Mouse (Mus musculus) heart, embryonic 11.5 days (tissue): ENCODE data around the gene Pmp22. TPM values are rescaled to one million over a fixed set of nuclear protein-coding genes. Genes with fewer than 3 reads are reported as not detected.

Experiments
- ATAC-seq: fragments of 200-750 bp; cut with Nextera tagmentation; replicated peaks from 2 replicates; pipeline ENCODE4 v1.8.0; 2017; ENCODE audit warnings: moderate library complexity; ENCODE audit not compliant: insufficient number of reproducible peaks, low FRiP score, low TSS enrichment
- H3K27ac ChIP-seq: fragments of 300-500 bp; sonication (generic); 2 replicates; pipeline ENCODE4 v1.5.1; 2014; ENCODE audit warnings: mild to moderate bottlenecking, low read depth, low read length
- H3K27me3 ChIP-seq: fragments of 300-500 bp; sonication (generic); 2 replicates; pipeline ENCODE4 v1.6.1; 2014; ENCODE audit warnings: mild to moderate bottlenecking, low read length, mixed read lengths; ENCODE audit not compliant: control insufficient read depth, insufficient read depth
- H3K36me3 ChIP-seq: fragments of 300-500 bp; sonication (generic); 2 replicates; pipeline ENCODE4 v1.6.1; 2014; ENCODE audit warnings: mild to moderate bottlenecking, low read length, moderate library complexity, mixed read lengths; ENCODE audit not compliant: control insufficient read depth, insufficient read depth
- H3K4me1 ChIP-seq: fragments of 300-500 bp; sonication (generic); 2 replicates; pipeline ENCODE4 v1.6.1; 2014; ENCODE audit warnings: low read length; ENCODE audit not compliant: control insufficient read depth, insufficient read depth
- H3K4me2 ChIP-seq: fragments of 300-500 bp; sonication (generic); 2 replicates; pipeline ENCODE4 v1.6.1; 2014; ENCODE audit warnings: mild to moderate bottlenecking, moderate library complexity
- H3K4me3 ChIP-seq: fragments of 300-500 bp; sonication (generic); 2 replicates; pipeline ENCODE4 v1.5.1; 2014; ENCODE audit warnings: low read depth, low read length
- H3K9ac ChIP-seq: fragments of 300-500 bp; sonication (generic); 2 replicates; pipeline ENCODE4 v1.6.1; 2014; ENCODE audit warnings: mild to moderate bottlenecking, low read depth, low read length, moderate library complexity
- H3K9me3 ChIP-seq: fragments of 300-500 bp; sonication (generic); replicated peaks from 2 replicates; pipeline ENCODE4 v1.6.1; 2016; ENCODE audit warnings: low read length; ENCODE audit not compliant: control insufficient read depth
- WGBS: fragments of 180-500 bp; shearing (Covaris S2); extraction: QIAGEN DNeasy Blood & Tissue Kit; methylation state at CpG from one replicate; pipeline ENCODE4 v1.1.7; 2014; ENCODE audit not compliant: insufficient replicate concordance; 5-methylcytosine and 5-hydroxymethylcytosine counted together
- polyA plus RNA-seq: library from polyadenylated mRNA; unstranded; fragments of >200 nt; fragmentation: Nextera tagmentation; extraction: Ambion mirVana; gene quantifications from 2 replicates; pipeline ENCODE4 v1.2.1, GENCODE M21; 2014

The Pmp22 gene
- polyA plus RNA-seq, 1 experiment from 2014 or later: 77.9 TPM

DNA sequence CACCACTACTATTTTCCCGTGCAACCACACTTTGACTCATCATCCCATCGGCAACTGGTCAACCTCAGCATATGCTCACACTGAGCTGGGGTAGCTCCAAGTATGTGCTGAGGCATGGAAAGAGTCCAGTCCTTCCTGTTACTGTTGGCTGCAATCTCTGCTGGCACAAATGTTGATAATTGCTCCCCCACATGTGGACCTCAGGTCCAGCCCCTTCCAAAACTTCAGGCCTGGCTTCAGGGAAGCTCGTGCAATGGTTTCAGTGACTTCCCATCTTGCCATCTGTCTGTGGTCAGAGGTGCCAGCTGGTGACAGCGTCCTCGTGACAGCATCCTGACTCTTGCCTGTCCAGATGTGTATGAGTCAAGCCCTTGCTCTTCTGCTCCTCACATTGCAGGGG, 44.8 kb downstream of the Pmp22 start:
- Histone ChIP-seq H3K4me1 (0 out of 2 replicates have a peak, but pooled peaks cover 2% of the 10 kb centered on the region), H3K9me3 (no peaks in the 10 kb centered on the region), H3K4me3 (no peak overlapping the region), H3K36me3 (no peaks in the 10 kb centered on the region), H3K27me3 (no peaks in the 10 kb centered on the region), H3K9ac (no peak overlapping the region), H3K4me2 (no peak overlapping the region), H3K27ac (no peak overlapping the region)
- ATAC-seq: no peak
- 63% methylated on average over 5 of the region's 5 CpGs for WGBS

DNA sequence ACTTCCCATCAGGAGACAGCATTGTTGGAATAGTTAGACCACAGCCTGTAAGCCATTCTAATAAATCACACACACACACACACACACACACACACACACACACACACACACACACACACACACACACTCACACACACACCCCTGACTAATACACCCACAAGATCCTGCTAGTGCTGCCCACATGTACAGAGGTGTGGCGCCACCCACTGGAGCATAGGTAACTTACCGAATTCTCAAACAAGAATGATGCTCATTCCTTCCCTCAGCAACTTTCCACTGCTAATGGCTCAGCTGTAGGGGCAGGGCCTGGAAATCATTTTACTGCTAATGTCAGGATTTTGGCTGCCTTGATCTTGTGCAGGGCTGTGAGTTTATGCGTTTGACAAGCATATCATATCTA, 46.5 kb downstream of the Pmp22 start:
- Histone ChIP-seq H3K9ac (no peak overlapping the region), H3K4me2 (no peak overlapping the region), H3K9me3 (no peaks in the 10 kb centered on the region), H3K27me3 (no peaks in the 10 kb centered on the region), H3K36me3 (no peaks in the 10 kb centered on the region), H3K4me1 (no peaks in the 10 kb centered on the region), H3K27ac (no peak overlapping the region), H3K4me3 (no peak overlapping the region)
- no peak for ATAC-seq
- 39% methylated on average over 3 of the region's 3 CpGs for WGBS

DNA sequence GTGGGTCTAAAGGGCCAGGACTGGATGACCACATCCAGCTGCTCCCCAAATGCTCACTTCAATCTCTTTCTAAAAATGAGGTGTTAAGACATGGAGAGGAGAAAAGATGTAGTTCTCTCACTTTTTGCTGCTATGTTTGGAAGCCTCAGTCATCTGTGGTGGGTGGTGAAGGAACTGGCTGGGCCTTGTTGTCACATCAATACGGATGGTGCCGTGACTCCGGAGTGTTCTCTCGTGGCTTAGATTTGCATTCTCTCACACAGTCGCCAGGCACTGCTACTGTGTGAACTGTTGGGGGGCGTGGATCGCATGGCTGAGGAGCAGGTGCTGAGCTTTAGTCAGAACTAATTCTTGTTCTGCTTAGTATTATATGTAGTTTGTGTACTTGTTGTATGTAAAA, 47.6 kb downstream of the Pmp22 start:
- H3K4me1 ChIP-seq: no peaks in the 10 kb centered on the region
- no peaks in the 10 kb centered on the region for H3K9me3 ChIP-seq
- H3K4me3 ChIP-seq: no peak overlapping the region
- no peak for ATAC-seq
- 76% methylated on average over 7 of the region's 7 CpGs for WGBS
- no peaks in the 10 kb centered on the region for H3K36me3 ChIP-seq
- no peak overlapping the region for H3K9ac ChIP-seq
- no peaks in the 10 kb centered on the region for H3K27me3 ChIP-seq
- H3K27ac ChIP-seq: no peak overlapping the region
- no peak overlapping the region for H3K4me2 ChIP-seq

DNA sequence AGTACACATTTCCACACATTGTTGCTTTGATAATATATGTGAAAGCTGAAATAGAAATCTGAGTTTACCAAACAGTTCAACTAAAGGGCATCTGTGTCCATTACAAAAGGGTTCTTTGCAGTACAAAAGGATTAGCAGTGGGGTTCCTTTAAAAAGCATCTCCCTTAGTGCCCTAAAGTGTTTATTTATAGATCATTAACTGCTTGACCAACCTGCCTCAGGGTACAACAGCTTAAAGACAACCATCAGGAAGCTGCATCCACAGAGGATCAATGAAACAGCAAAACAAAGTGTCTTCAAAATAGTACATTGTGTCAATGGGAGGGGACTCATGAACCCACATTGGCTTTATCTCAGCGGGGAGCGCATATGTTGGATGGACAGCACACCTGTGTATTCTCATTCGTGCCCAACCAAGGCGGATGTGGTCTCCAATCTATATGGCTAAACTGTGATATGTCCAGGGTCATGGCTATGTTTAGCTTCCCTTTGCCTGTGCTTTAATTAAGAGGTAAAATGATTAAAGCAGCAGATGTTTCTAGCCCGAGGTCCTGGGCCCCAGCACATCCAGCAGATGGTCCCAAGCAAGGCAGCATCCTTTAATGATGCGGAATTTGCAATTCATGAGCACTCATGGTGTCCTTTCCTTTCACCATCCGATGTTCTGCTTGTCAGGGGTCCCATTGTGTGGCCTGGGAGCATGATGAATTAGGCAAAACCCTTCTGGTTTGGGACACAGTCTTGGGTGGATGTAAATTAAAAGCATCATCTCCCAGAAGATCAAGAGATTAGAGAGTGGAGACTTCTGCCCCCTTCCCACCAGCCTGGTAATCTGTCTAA, 51.7 kb downstream of the Pmp22 start:
- Histone ChIP-seq H3K4me1 (no peaks in the 10 kb centered on the region), H3K27me3 (no peaks in the 10 kb centered on the region), H3K4me2 (no peak overlapping the region), H3K9me3 (no peaks in the 10 kb centered on the region), H3K9ac (no peak overlapping the region), H3K27ac (no peak overlapping the region), H3K4me3 (no peak overlapping the region), H3K36me3 (no peaks in the 10 kb centered on the region)
- no peak for ATAC-seq
- WGBS: 65% methylated on average over 7 of the region's 7 CpGs

DNA sequence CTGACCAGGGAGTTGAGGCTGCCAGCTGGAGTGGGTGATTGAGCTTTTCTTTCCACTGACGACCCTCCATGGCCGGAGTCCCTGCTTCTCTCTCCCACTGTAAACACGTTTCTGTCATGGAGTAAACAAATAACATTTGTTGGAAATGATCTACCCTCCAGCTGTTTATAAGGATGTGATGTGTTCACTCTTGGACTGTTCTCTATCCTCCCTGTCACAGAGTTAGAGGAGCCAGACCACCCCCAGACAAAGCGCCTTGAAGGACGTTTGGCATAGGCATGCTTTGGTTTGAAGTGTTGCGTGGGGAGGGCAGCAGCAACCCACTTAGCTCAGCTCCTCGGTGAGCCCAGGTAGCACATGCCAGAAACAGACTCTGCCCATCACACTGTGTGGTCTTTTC, 60.0 kb downstream of the Pmp22 start:
- no peaks in the 10 kb centered on the region for H3K27me3 ChIP-seq
- no peak overlapping the region for H3K4me2 ChIP-seq
- H3K4me1 ChIP-seq: 0 out of 2 replicates have a peak, but pooled peaks cover 4% of the 10 kb centered on the region
- no peak for ATAC-seq
- H3K9me3 ChIP-seq: no peaks in the 10 kb centered on the region
- WGBS: 85% methylated on average over 7 of the region's 7 CpGs
- no peak overlapping the region for H3K9ac ChIP-seq
- no peaks in the 10 kb centered on the region for H3K36me3 ChIP-seq
- H3K27ac ChIP-seq: no peak overlapping the region
- H3K4me3 ChIP-seq: no peak overlapping the region

DNA sequence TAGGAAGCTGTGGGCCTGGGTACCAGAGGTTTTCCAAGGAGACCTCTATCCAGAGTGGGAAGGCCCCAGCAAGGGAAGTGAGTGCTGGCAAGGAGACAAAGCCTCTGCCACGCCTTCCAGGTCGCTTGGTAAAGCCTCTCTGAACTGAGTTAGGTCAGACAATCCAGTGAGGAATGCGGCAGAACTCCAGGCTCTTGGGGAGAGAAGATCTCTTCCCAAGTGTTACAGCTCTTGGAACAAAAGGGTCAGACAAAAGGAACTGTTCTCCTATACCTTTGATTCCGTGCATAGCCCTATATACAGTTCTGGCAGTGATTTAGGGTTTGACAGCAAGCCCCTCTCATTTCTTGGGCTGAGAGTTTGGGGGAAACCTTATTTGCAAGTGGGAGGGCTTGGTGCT, 69.3 kb downstream of the Pmp22 start:
- WGBS: 49% methylated on average over 4 of the region's 4 CpGs
- Histone ChIP-seq H3K9me3 (peaks cover 7% of the 10 kb centered on the region; the same call in 1 of the 2 replicates), H3K4me2 (no peak overlapping the region), H3K36me3 (no peaks in the 10 kb centered on the region), H3K4me1 (no peaks in the 10 kb centered on the region), H3K4me3 (no peak overlapping the region), H3K27ac (no peak overlapping the region), H3K9ac (no peak overlapping the region), H3K27me3 (no peaks in the 10 kb centered on the region)
- no peak for ATAC-seq

DNA sequence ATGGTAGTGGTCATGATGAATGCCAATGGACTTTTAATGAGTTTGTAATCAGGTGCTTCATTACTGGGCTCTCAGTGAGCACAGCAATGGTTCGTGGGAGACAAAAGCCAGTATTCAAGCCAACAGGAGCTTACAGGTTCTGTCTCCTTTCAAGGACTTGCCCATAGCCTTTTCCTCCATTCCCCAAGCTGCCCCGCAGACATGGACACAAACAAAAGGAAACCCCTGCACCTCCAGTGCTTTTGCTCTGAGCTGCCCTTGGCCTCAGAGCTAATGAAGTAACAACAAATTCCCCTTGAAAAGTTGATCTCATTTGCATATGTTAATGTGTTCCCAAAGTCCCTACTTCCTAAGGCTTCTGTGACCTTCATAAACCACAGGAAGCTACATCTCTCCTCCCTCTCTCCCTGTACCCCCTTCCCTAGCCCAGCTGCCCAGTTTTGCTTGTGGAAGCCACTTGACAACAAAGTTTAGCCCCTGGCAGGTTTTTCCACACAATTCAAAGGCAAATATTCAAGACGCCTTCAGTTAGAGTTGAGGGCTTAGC, 73.3 kb downstream of the Pmp22 start:
- H3K4me1 ChIP-seq: no peaks in the 10 kb centered on the region
- H3K4me2 ChIP-seq: no peak overlapping the region
- no peak overlapping the region for H3K4me3 ChIP-seq
- no peaks in the 10 kb centered on the region for H3K36me3 ChIP-seq
- 81% methylated on average over 3 of the region's 3 CpGs for WGBS
- peaks cover 9% of the 10 kb centered on the region; the same call in 1 of the 2 replicates for H3K9me3 ChIP-seq
- no peaks in the 10 kb centered on the region for H3K27me3 ChIP-seq
- H3K9ac ChIP-seq: no peak overlapping the region
- no peak overlapping the region for H3K27ac ChIP-seq
- ATAC-seq: no peak
